Mouse (Mus musculus) liver, postnatal 0 days (tissue): ENCODE results near the gene Ccdc58. TPM values are rescaled to one million over a fixed set of nuclear protein-coding genes. Genes with fewer than 3 reads are reported as not detected.
"Not testable (repeated sequence)": the region's sequence is repeated elsewhere in the genome, so short reads cannot be mapped to it uniquely, and the experiment has no call there.

ENCODE experiments used
- ATAC-seq: fragments of 200-750 bp; cut with Nextera tagmentation; 2 replicates; pipeline ENCODE4 v1.8.0; 2017; ENCODE audit warnings: mild to moderate bottlenecking, moderate library complexity
- DNase-seq: peaks from one replicate; pipeline ENCODE4 v3.0.0-alpha.2; 2016
- H3K27ac ChIP-seq: fragments of 300-500 bp; sonication (generic); 2 replicates; pipeline ENCODE4 v1.5.1; 2014; ENCODE audit warnings: antibody characterized with exemption, moderate library complexity, mild to moderate bottlenecking, low read depth
- H3K27me3 ChIP-seq: fragments of 300-500 bp; sonication (generic); 2 replicates; pipeline ENCODE4 v1.6.1; 2014; ENCODE audit warnings: low read length, control low read depth, mixed read lengths; ENCODE audit not compliant: insufficient read depth
- H3K36me3 ChIP-seq: fragments of 300-500 bp; sonication (generic); replicated peaks from 2 replicates; pipeline ENCODE4 v1.6.1; 2014; ENCODE audit warnings: mild to moderate bottlenecking, control low read depth, low read length, moderate library complexity, mixed read lengths; ENCODE audit not compliant: insufficient read depth
- H3K4me1 ChIP-seq: fragments of 300-500 bp; sonication (generic); 2 replicates; pipeline ENCODE4 v1.6.1; 2014; ENCODE audit warnings: antibody characterized with exemption, mild to moderate bottlenecking, control low read depth; ENCODE audit not compliant: insufficient read depth
- H3K4me2 ChIP-seq: fragments of 300-500 bp; sonication (generic); 2 replicates; pipeline ENCODE4 v1.6.1; 2014; ENCODE audit warnings: low read depth, mild to moderate bottlenecking, low read length, moderate library complexity, mixed read lengths
- H3K4me3 ChIP-seq: fragments of 300-500 bp; sonication (generic); 2 replicates; pipeline ENCODE4 v1.5.1; 2014; ENCODE audit warnings: low read depth, low read length
- H3K9ac ChIP-seq: fragments of 300-500 bp; sonication (generic); replicated peaks from 2 replicates; pipeline ENCODE4 v1.6.1; 2014; ENCODE audit warnings: mild to moderate bottlenecking, moderate library complexity
- H3K9me3 ChIP-seq: fragments of 300-500 bp; sonication (generic); 2 replicates; pipeline ENCODE4 v1.6.1; 2016; ENCODE audit warnings: mild to moderate bottlenecking, control low read depth, low read length, mixed read lengths
- CTCF ChIP-seq: sonication (generic); IDR thresholded peaks from 2 replicates; pipeline ENCODE4 v1.5.1; 2016; ENCODE audit warnings: antibody characterized with exemption, low read depth
- EP300 ChIP-seq: IDR thresholded peaks from 2 replicates; pipeline ENCODE4 v1.6.1; 2016; ENCODE audit warnings: antibody characterized with exemption, low read depth, mild to moderate bottlenecking
- WGBS: fragments of 180-500 bp; shearing (Covaris S2); extraction: QIAGEN DNeasy Blood & Tissue Kit; methylation state at CpG from one replicate; pipeline ENCODE4 v1.1.7; 2014; ENCODE audit not compliant: insufficient replicate concordance; 5-methylcytosine and 5-hydroxymethylcytosine counted together
- polyA plus RNA-seq: library from polyadenylated mRNA; unstranded; fragments of >200 nt; fragmentation: Nextera tagmentation; extraction: Ambion mirVana; gene quantifications from 2 replicates; pipeline ENCODE4 v1.2.1, GENCODE M21; 2015

Ccdc58 gene
- polyA plus RNA-seq, 1 experiment from 2014 or later = 54.6 TPM

DNA sequence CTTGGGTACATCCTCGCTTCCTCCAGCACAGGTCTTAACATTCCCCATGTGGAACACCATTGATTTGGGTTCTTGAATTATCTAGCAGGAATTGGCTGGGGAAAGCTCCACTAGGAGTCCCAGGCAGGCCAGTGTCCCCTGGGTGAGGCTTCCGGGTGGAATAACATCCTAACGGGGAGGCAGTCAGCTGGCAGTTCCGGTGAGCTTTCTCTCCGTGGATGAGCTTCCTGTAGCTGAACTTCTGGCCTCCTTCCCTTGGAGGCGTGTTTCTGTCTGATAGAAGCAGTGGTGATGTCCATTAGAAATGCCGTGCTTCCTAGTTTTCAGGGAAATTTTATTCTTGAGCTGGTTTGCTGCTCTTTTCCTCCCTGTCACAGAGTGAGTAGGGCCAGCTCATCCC, 17.6 kb downstream of the Ccdc58 start:
- Histone ChIP-seq H3K27me3 (no peaks in the 10 kb centered on the region), H3K27ac (0 out of 2 replicates have a peak overlapping the region, but pooled peaks have one; percentile 24), H3K9ac (no peak overlapping the region), H3K9me3 (no peaks in the 10 kb centered on the region), H3K4me2 (no peak overlapping the region), H3K4me1 (peaks cover 17% of the 10 kb centered on the region), H3K36me3 (peaks cover 18% of the 10 kb centered on the region; the same call in 1 of the 2 replicates), H3K4me3 (no peak overlapping the region)
- WGBS = 83% methylated on average over 7 of the region's 7 CpGs
- no peak for TF ChIP-seq CTCF
- TF ChIP-seq EP300 = no peak
- ATAC-seq (no peak), DNase-seq (no peak)

DNA sequence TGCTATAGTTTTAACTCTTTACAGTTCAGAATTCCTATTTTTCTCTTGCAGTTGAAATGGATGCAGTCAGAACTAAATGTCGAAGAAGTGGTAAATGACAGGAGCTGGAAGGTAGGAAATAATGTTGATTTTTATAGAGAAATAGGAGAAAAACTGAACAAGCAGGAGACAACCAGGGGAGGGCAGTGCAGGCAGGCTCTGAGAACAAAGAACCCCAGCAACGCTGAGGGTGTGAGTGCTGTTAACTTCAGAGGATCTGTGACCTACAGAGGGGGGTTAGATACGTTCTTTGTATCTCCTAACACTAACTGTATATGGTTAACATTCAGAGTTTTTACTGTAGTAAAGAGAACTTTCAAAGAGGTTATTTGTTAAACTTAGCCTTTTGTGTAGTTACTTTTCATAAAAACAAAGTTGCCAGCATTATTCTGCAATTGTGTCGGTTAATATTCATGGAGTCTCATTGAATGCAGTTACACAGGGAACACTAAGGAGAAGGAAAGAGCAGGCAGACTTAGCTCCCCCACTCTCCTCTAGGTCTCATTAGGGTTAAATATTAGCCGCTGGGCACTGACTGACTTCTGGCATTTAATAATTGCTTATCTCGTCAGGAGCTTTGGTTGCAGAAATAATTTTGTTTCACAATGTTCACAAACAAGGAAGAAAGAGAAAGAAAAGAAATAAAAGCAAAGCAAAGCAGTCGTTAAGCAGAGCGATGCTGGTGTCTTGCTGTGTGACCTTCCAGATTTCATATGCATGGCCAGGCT, 18.5 kb downstream of the Ccdc58 start:
- Histone ChIP-seq H3K36me3 (peaks cover 17% of the 10 kb centered on the region; the same call in 1 of the 2 replicates), H3K27ac (0 out of 2 replicates have a peak overlapping the region, but pooled peaks have one; percentile 24), H3K4me2 (peak overlapping the region; percentile 22; the same call in 1 of the 2 replicates), H3K27me3 (no peaks in the 10 kb centered on the region), H3K4me1 (peaks cover 17% of the 10 kb centered on the region), H3K9ac (no peak overlapping the region), H3K4me3 (no peak overlapping the region), H3K9me3 (no peaks in the 10 kb centered on the region)
- ATAC-seq (no peak), DNase-seq (no peak)
- 60% methylated on average over 8 of the region's 8 CpGs for WGBS
- TF ChIP-seq CTCF (peak; percentile 47), EP300 (no peak)

DNA sequence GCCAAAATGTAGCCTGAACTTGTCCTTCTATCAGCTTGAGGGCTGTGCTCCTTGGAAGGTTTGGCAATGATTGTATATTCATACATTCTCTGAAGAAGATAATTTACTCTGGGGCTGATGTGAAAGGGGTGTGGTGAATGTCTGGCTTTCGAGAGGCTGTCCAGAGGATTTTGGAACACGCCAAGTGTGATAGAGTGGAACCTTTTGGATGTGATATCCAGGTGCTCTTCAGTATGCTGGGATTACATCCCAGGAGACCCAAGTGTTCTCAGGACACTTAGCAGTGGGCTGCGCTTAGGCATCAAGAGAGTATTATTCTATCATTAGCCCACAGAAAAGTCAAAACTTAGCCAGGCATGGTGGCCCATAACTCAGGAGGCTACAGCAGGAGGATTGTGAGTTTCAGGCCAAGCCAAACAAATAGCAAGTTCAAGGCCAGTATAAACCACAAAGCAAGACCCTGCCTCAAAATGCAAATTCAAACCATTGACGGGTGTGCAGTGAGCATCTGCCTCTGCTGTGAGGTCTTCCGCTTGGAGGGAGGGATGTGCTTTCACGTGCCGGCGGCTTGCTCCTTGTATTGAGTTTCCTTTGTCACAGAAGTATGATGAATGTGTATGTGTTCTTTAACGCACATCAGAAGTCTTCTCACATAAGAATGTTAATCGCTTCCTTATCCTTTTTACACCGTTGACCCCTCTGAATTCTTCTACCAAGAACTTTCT, 19.5 kb downstream of the Ccdc58 start:
- ATAC-seq = no peak
- Histone ChIP-seq H3K27me3 (no peaks in the 10 kb centered on the region), H3K36me3 (peaks cover 17% of the 10 kb centered on the region; the same call in 1 of the 2 replicates), H3K9me3 (no peaks in the 10 kb centered on the region), H3K4me3 (no peak overlapping the region), H3K9ac (no peak overlapping the region), H3K27ac (no peak overlapping the region), H3K4me2 (no peak overlapping the region), H3K4me1 (peaks cover 17% of the 10 kb centered on the region)
- TF ChIP-seq EP300 = no peak
- no peak for TF ChIP-seq CTCF
- DNase-seq = no peak
- 88% methylated on average over 11 of the region's 11 CpGs for WGBS

GRCm38 (mm10) chr16:36094079-36094478, 22.6 kb downstream of the Ccdc58 start:
- Histone ChIP-seq H3K4me3 (no peak overlapping the region), H3K9me3 (no peaks in the 10 kb centered on the region), H3K27ac (no peak overlapping the region), H3K4me1 (peaks cover 7% of the 10 kb centered on the region; the same call in 1 of the 2 replicates), H3K9ac (no peak overlapping the region), H3K4me2 (no peak overlapping the region), H3K27me3 (no peaks in the 10 kb centered on the region), H3K36me3 (0 out of 2 replicates have a peak, but pooled peaks cover 12% of the 10 kb centered on the region)
- no peak for DNase-seq
- WGBS = 76% methylated on average over 3 of the region's 3 CpGs
- TF ChIP-seq CTCF (no peak), EP300 (no peak)
- no peak for ATAC-seq

GRCm38 (mm10) chr16:36097813-36098499, 26.5 kb downstream of the Ccdc58 start:
- H3K27ac ChIP-seq, H3K4me1 ChIP-seq, DNase-seq, H3K36me3 ChIP-seq, H3K9ac ChIP-seq, H3K27me3 ChIP-seq, H3K4me2 ChIP-seq, ATAC-seq, H3K4me3 ChIP-seq, H3K9me3 ChIP-seq: not testable (repeated sequence)
- 91% methylated on average over 12 of the region's 12 CpGs for WGBS

DNA sequence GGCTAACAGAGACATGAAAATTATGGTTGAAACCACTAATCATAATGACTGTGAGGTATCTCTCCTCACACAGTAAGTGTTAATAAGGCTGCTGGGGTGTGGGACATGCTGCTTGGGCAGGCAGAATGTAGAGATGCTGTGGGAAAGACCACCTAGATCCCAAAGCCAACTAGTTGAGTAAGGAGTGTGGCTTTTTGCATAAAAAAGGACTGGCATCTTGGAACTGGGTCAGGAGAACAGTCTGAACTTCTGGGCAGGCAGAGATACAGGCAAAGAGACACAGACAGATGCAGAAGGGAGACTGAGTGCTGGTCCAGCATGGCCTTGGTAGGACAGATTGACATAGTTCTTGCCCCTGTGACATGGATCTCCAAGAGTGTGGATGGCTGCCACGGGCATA, 30.0 kb downstream of the Ccdc58 start:
- Histone ChIP-seq H3K27ac (no peak overlapping the region), H3K4me2 (no peak overlapping the region), H3K4me3 (no peak overlapping the region), H3K36me3 (no peaks in the 10 kb centered on the region), H3K27me3 (no peaks in the 10 kb centered on the region), H3K9ac (no peak overlapping the region), H3K9me3 (no peaks in the 10 kb centered on the region), H3K4me1 (no peaks in the 10 kb centered on the region)
- 65% methylated on average over 1 of the region's 1 CpGs for WGBS
- no peak for DNase-seq
- TF ChIP-seq CTCF (no peak), EP300 (no peak)
- no peak for ATAC-seq
